ENCODE assay signal across 20 mouse cellular contexts in the genomic region with DNA sequence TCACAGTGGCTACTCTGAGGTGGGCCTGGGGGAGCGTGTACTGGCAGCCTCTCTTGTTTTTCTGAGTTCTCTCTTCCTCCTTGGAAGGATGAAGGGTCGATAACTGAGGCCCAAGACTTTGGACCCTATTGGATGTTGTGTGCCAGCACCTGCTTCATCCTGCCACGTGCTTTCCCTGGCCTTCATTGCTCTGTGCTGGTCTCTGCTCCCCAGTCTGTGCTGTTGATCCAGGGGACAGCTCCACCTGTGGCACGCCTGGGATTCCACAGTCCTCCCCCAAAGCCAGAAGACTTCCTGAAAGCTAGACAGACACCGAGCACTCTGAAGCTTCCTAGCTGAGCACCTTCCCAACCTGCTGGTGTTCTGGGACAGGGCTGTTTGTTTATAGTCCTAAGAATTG. TPM values are rescaled to one million over a fixed set of nuclear protein-coding genes. Genes with fewer than 3 reads are reported as not detected.
A peak's percentile ranks its signal among the peaks of the same experiment; 100 is the strongest.
DNase-seq lines count a peak whose midpoint lies in the region; ATAC-seq and TF ChIP-seq lines count a peak whose summit lies in the region.
"Had no signal": no experiment of that assay in that cellular context is flagged by ENCODE, and none has a peak within 500 bp of the region (broad histone marks: within the 10 kb centered on the region; RNA-seq: fewer than 3 reads in every experiment).

No protein-coding gene starts in this region.

- no peaks in the 10 kb centered on the region for H3K27me3 ChIP-seq in heart, embryonic 10.5 days (ENCODE audit: insufficient read depth, poor library complexity, severe bottlenecking)
- no peaks in the 10 kb centered on the region for H3K27me3 ChIP-seq in kidney, adult 2 months (replicated peaks; ENCODE audit: control insufficient read depth, insufficient read depth, low read length)
- no peaks in the 10 kb centered on the region for H3K27me3 ChIP-seq in kidney, embryonic 14.5 days (ENCODE audit: control insufficient read depth, insufficient read depth, low read length)
- no peaks in the 10 kb centered on the region for H3K27me3 ChIP-seq in intestine, embryonic 15.5 days (replicated peaks)
- no peaks in the 10 kb centered on the region for H3K27me3 ChIP-seq in intestine, postnatal 0 days (replicated peaks; ENCODE audit: control insufficient read depth, insufficient read depth, low read length)
- no peaks in the 10 kb centered on the region for H3K27me3 ChIP-seq in lung, postnatal 0 days (replicated peaks; ENCODE audit: insufficient read depth, low read length)
- H3K27me3 ChIP-seq: CH12.LX; heart, embryonic 12.5 days; hindbrain, embryonic 12.5 days; Patski had no signal

- no peak for TF ChIP-seq POLR2A in kidney, adult 2 months (IDR thresholded peaks at IDR 0.05; ENCODE audit: low read depth, low read length)

- H3K27ac ChIP-seq in heart, embryonic 10.5 days: 0 out of 2 replicates have a peak overlapping the region, but pooled peaks have one; percentile 39
- H3K27ac ChIP-seq in kidney, adult 2 months (ENCODE audit: insufficient read depth, low read depth, low read length): no peak overlapping the region
- no peak overlapping the region for H3K27ac ChIP-seq in kidney, embryonic 14.5 days (ENCODE audit: low read depth, low read length)
- 0 out of 2 replicates have a peak overlapping the region, but pooled peaks have one; percentile 3 for H3K27ac ChIP-seq in intestine, embryonic 15.5 days
- H3K27ac ChIP-seq in intestine, postnatal 0 days (ENCODE audit: low read depth, low read length): peak overlapping the region; percentile 68
- no peak overlapping the region for H3K27ac ChIP-seq in lung, postnatal 0 days (ENCODE audit: low read length)
- H3K27ac ChIP-seq: embryonic facial prominence, embryonic 10.5 days had no signal

- no peak overlapping the region for H3K4me2 ChIP-seq in kidney, embryonic 14.5 days (replicated peaks; ENCODE audit: low read depth, low read length)
- H3K4me2 ChIP-seq in intestine, embryonic 15.5 days (replicated peaks): no peak overlapping the region
- H3K4me2 ChIP-seq in intestine, postnatal 0 days (replicated peaks; ENCODE audit: low read depth): peak overlapping the region; percentile 38; the same call in 1 of the 2 replicates
- no peak overlapping the region for H3K4me2 ChIP-seq in lung, postnatal 0 days (replicated peaks; ENCODE audit: low read depth, low read length)
- H3K4me2 ChIP-seq: heart, embryonic 12.5 days; hindbrain, embryonic 12.5 days had no signal

- DNase-seq in heart, embryonic 10.5 days (ENCODE audit: low spot score): no peak
- DNase-seq in heart, adult 9 months (ENCODE audit: low spot score in 2 of 2): no peak
- DNase-seq in kidney, adult 2 months: peak; percentile 56
- DNase-seq in spleen, adult 18-20 months: no peak
- no peak for DNase-seq in lung, postnatal 0 days (ENCODE audit: low spot score)
- DNase-seq: adrenal gland, postnatal 14 days; cerebellum, adult 11-12 months; cerebellum, adult 9-11 months; gastrocnemius, postnatal 10 days; heart, adult 18-20 months had no signal

- H3K9me3 ChIP-seq in heart, embryonic 10.5 days: no peaks in the 10 kb centered on the region
- H3K9me3 ChIP-seq in kidney, embryonic 14.5 days (ENCODE audit: control insufficient read depth, low read length): no peaks in the 10 kb centered on the region
- no peaks in the 10 kb centered on the region for H3K9me3 ChIP-seq in intestine, embryonic 15.5 days
- no peaks in the 10 kb centered on the region for H3K9me3 ChIP-seq in intestine, postnatal 0 days (ENCODE audit: control insufficient read depth)
- H3K9me3 ChIP-seq in lung, postnatal 0 days (ENCODE audit: low read length): no peaks in the 10 kb centered on the region
- H3K9me3 ChIP-seq: embryonic facial prominence, embryonic 10.5 days; heart, embryonic 12.5 days; hindbrain, embryonic 12.5 days had no signal

- 71% methylated on average over 5 of the region's 5 CpGs for WGBS in heart, embryonic 10.5 days
- WGBS in kidney, adult 2 months: 52% methylated on average over 5 of the region's 5 CpGs
- WGBS in kidney, embryonic 14.5 days: 90% methylated on average over 5 of the region's 5 CpGs
- 70% methylated on average over 5 of the region's 5 CpGs for WGBS in intestine, embryonic 15.5 days
- WGBS in intestine, postnatal 0 days: 36% methylated on average over 5 of the region's 5 CpGs
- 85% methylated on average over 5 of the region's 5 CpGs for WGBS in lung, postnatal 0 days

- no peak overlapping the region for H3K4me3 ChIP-seq in heart, embryonic 10.5 days
- H3K4me3 ChIP-seq in kidney, adult 2 months (ENCODE audit: insufficient read depth, low read depth, low read length): no peak overlapping the region
- H3K4me3 ChIP-seq in kidney, embryonic 14.5 days (ENCODE audit: low read length): no peak overlapping the region
- no peak overlapping the region for H3K4me3 ChIP-seq in intestine, embryonic 15.5 days (replicated peaks)
- H3K4me3 ChIP-seq in intestine, postnatal 0 days (ENCODE audit: low read depth, low read length): no peak overlapping the region
- H3K4me3 ChIP-seq in lung, postnatal 0 days (ENCODE audit: low read depth, low read length): no peak overlapping the region
- H3K4me3 ChIP-seq: embryonic facial prominence, embryonic 10.5 days; heart, embryonic 12.5 days; hindbrain, embryonic 12.5 days had no signal

- ATAC-seq in kidney, embryonic 14.5 days (ENCODE audit: low FRiP score, low TSS enrichment): no peak
- peak; percentile 65 for ATAC-seq in intestine, embryonic 15.5 days
- ATAC-seq in intestine, postnatal 0 days: peak; percentile 81
- ATAC-seq in lung, postnatal 0 days: no peak
- ATAC-seq: activated CD4-positive, CD25-positive, alpha-beta regulatory T cell, adult 4 months; forebrain, embryonic 14.5 days; Patski had no signal

- no peak for TF ChIP-seq EP300 in lung, postnatal 0 days (IDR thresholded peaks at IDR 0.05)

- H3K36me3 ChIP-seq in heart, embryonic 10.5 days: peaks cover 28% of the 10 kb centered on the region; the same call in 1 of the 2 replicates
- H3K36me3 ChIP-seq in kidney, adult 2 months (ENCODE audit: control insufficient read depth, insufficient read depth, low read length): no peaks in the 10 kb centered on the region
- H3K36me3 ChIP-seq in kidney, embryonic 14.5 days (ENCODE audit: control insufficient read depth, insufficient read depth, low read length): peaks cover 16% of the 10 kb centered on the region; the same call in 1 of the 2 replicates
- no peaks in the 10 kb centered on the region for H3K36me3 ChIP-seq in intestine, embryonic 15.5 days
- H3K36me3 ChIP-seq in intestine, postnatal 0 days (ENCODE audit: control insufficient read depth, insufficient read depth): peaks cover 16% of the 10 kb centered on the region; the same call in 1 of the 2 replicates
- no peaks in the 10 kb centered on the region; the same call in 1 of the 2 replicates for H3K36me3 ChIP-seq in lung, postnatal 0 days (ENCODE audit: insufficient read depth, low read length)

- H3K4me1 ChIP-seq in heart, embryonic 10.5 days: peaks cover 90% of the 10 kb centered on the region
- H3K4me1 ChIP-seq in kidney, adult 2 months (ENCODE audit: control insufficient read depth, insufficient read depth, low read length): peaks cover 43% of the 10 kb centered on the region
- H3K4me1 ChIP-seq in kidney, embryonic 14.5 days (ENCODE audit: control insufficient read depth, insufficient read depth, low read length): peaks cover 36% of the 10 kb centered on the region
- H3K4me1 ChIP-seq in intestine, embryonic 15.5 days (replicated peaks): peaks cover 41% of the 10 kb centered on the region
- H3K4me1 ChIP-seq in intestine, postnatal 0 days (replicated peaks; ENCODE audit: control insufficient read depth, insufficient read depth, low read length): peaks cover 29% of the 10 kb centered on the region
- H3K4me1 ChIP-seq in lung, postnatal 0 days (ENCODE audit: insufficient read depth, low read depth, low read length): peaks cover 30% of the 10 kb centered on the region; the same call in 1 of the 2 replicates

- peak; percentile 30; the same call in 1 of the 2 replicates for TF ChIP-seq CTCF in kidney, adult 2 months (conservative IDR thresholded peaks at IDR 0.05; ENCODE audit: insufficient read depth, insufficient read length, low read depth, low read length)
- TF ChIP-seq CTCF in intestine, postnatal 0 days (IDR thresholded peaks at IDR 0.05; ENCODE audit: low read depth): peak; percentile 57
- TF ChIP-seq CTCF in lung, postnatal 0 days (IDR thresholded peaks at IDR 0.05): no peak

- no peak overlapping the region for H3K9ac ChIP-seq in kidney, embryonic 14.5 days (ENCODE audit: low read depth, low read length)
- no peak overlapping the region for H3K9ac ChIP-seq in intestine, embryonic 15.5 days
- H3K9ac ChIP-seq in intestine, postnatal 0 days (ENCODE audit: low read depth, low read length): no peak overlapping the region
- H3K9ac ChIP-seq in lung, postnatal 0 days (replicated peaks; ENCODE audit: low read depth): no peak overlapping the region
- H3K9ac ChIP-seq: heart, embryonic 12.5 days; hindbrain, embryonic 12.5 days had no signal

RNA-seq across cellular contexts. Expression of a gene that starts 20.6 kb away (rescaled TPM):
- 3.3 and 4.5 TPM in 2 replicates for polyA plus RNA-seq in heart, embryonic 10.5 days (2016; fragmentation: Nextera tagmentation; extraction: Ambion mirVana)
- polyA plus RNA-seq in kidney, adult 2 months (2012; rRNA removed): 11.6 and 12.4 TPM in 2 replicates
- polyA plus RNA-seq in kidney, embryonic 14.5 days (2014; fragmentation: Nextera tagmentation; extraction: Ambion mirVana): 4.4 and 6.5 TPM in 2 replicates
- polyA plus RNA-seq in intestine, embryonic 15.5 days (2015; fragmentation: Nextera tagmentation; extraction: Ambion mirVana): 4.3 and 5.3 TPM in 2 replicates
- 2.6 and 4.5 TPM in 2 replicates for polyA plus RNA-seq in intestine, postnatal 0 days (2015; fragmentation: Nextera tagmentation; extraction: Ambion mirVana)
- 4.3 and 5.1 TPM in 2 replicates for polyA plus RNA-seq in lung, postnatal 0 days (2015; fragmentation: Nextera tagmentation; extraction: Ambion mirVana)

RNA-seq across cellular contexts. Expression of a gene that starts 41.9 kb away (rescaled TPM):
- polyA plus RNA-seq in heart, embryonic 10.5 days (2016; fragmentation: Nextera tagmentation; extraction: Ambion mirVana): 8.7 and 11.1 TPM in 2 replicates
- polyA plus RNA-seq in kidney, adult 2 months (2012; rRNA removed): 37.4 and 45.6 TPM in 2 replicates
- 7.2 and 10.1 TPM in 2 replicates for polyA plus RNA-seq in kidney, embryonic 14.5 days (2014; fragmentation: Nextera tagmentation; extraction: Ambion mirVana)
- 12.0 and 13.6 TPM in 2 replicates for polyA plus RNA-seq in intestine, embryonic 15.5 days (2015; fragmentation: Nextera tagmentation; extraction: Ambion mirVana)
- 9.0 and 9.8 TPM in 2 replicates for polyA plus RNA-seq in intestine, postnatal 0 days (2015; fragmentation: Nextera tagmentation; extraction: Ambion mirVana)
- polyA plus RNA-seq in lung, postnatal 0 days (2015; fragmentation: Nextera tagmentation; extraction: Ambion mirVana): 6.2 and 7.2 TPM in 2 replicates

Comparison
In these comparisons a context has a peak if more than half of its experiments do, and no peak if none do; other contexts are left out.
1. H3K27ac ChIP-seq: peak in heart, embryonic 10.5 days (single experiment), intestine, embryonic 15.5 days (single experiment) and intestine, postnatal 0 days (single experiment); none in kidney, adult 2 months (single experiment), kidney, embryonic 14.5 days (single experiment) and lung, postnatal 0 days (single experiment).
2. ATAC-seq: peak in intestine, embryonic 15.5 days (single experiment) and intestine, postnatal 0 days (single experiment); none in kidney, embryonic 14.5 days (single experiment) and lung, postnatal 0 days (single experiment).